Mouse (Mus musculus): Measurements from ENCODE around the gene Ccdc126. TPM values are rescaled to one million over a fixed set of nuclear protein-coding genes. Genes with fewer than 3 reads are reported as not detected.
A peak's percentile ranks its signal among the peaks of the same experiment; 100 is the strongest.

Gene Ccdc126
- polyA plus RNA-seq, 1 experiment from 2014 or later = 12.4 TPM

- Histone ChIP-seq H3K4me2 (no peak overlapping the region), H3K9ac (no peak overlapping the region), H3K4me1 (no peaks in the 10 kb centered on the region), H3K27ac (no peak overlapping the region), H3K27me3 (replicated peaks) (no peaks in the 10 kb centered on the region), H3K4me3 (replicated peaks) (no peak overlapping the region), H3K9me3 (no peaks in the 10 kb centered on the region), H3K36me3 (no peaks in the 10 kb centered on the region)
- WGBS = 74% methylated on average over 3 of the region's 3 CpGs
- no peak for ATAC-seq (ENCODE audit: insufficient read depth, low FRiP score, low read depth)
These were observed 35.5 kb downstream of the Ccdc126 start for GRCm38 (mm10) chr6:49354613-49355012.

DNA sequence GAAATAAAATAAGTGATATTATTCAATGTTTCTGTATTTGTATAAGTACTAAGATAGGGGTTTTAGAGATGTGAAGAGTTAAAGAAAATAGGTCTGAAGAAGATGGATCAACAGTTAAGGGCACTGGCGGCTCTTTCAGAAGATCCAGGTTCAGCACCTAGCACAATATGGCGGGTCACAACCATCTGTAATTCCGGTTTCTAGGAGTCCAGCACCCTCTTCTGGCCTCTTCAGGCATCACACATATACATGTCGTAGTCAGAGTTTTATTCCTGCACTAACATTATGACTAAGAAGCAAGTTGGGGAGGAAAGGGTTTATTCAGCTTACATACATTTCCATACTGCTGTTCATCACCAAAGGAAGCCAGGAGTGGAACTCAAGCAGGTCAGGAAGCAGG lies 36.1 kb downstream of the Ccdc126 start:
- Histone ChIP-seq H3K4me3 (replicated peaks) (no peak overlapping the region), H3K9ac (no peak overlapping the region), H3K27me3 (replicated peaks) (no peaks in the 10 kb centered on the region), H3K27ac (no peak overlapping the region), H3K9me3 (no peaks in the 10 kb centered on the region), H3K4me2 (no peak overlapping the region), H3K36me3 (no peaks in the 10 kb centered on the region), H3K4me1 (no peaks in the 10 kb centered on the region)
- ATAC-seq (ENCODE audit: insufficient read depth, low FRiP score, low read depth) = no peak
- WGBS = 66% methylated on average over 4 of the region's 4 CpGs

DNA sequence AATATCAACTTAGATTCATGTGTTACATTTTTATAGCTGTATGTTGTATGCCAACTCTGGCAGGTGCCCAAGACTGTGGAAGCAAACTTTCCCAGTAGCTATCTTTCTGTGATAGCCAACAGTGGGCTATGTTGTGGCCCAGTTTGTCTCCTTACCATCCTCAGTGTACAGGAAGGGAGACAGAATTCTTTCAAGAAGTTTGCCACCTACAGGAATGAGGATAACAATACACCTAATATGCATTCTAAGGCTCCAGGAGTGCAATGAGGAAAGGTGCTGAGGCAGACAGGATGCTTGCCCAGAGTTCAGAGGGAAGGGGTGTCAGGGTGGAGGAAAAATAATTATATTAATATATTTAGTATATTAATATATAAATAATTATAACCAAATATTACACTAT lies 41.3 kb downstream of the Ccdc126 start:
- Histone ChIP-seq H3K9me3 (no peaks in the 10 kb centered on the region), H3K27ac (no peak overlapping the region), H3K4me2 (no peak overlapping the region), H3K4me3 (replicated peaks) (no peak overlapping the region), H3K9ac (no peak overlapping the region), H3K27me3 (replicated peaks) (no peaks in the 10 kb centered on the region), H3K36me3 (no peaks in the 10 kb centered on the region), H3K4me1 (no peaks in the 10 kb centered on the region)
- ATAC-seq (ENCODE audit: insufficient read depth, low FRiP score, low read depth) = no peak

- peak; percentile 96 for ATAC-seq (ENCODE audit: insufficient read depth, low FRiP score, low read depth)
- Histone ChIP-seq H3K4me1 (peaks cover 5% of the 10 kb centered on the region; the same call in 1 of the 2 replicates), H3K9me3 (no peaks in the 10 kb centered on the region), H3K27ac (peak within 1 kb of the TSS; percentile 89), H3K4me2 (peak within 1 kb of the TSS; percentile 89), H3K27me3 (replicated peaks) (no peaks in the 10 kb centered on the region), H3K36me3 (no peaks in the 10 kb centered on the region), H3K9ac (peak within 1 kb of the TSS; percentile 68), H3K4me3 (replicated peaks) (peak within 1 kb of the TSS; percentile 61)
- WGBS = 3% methylated on average over 49 of the region's 49 CpGs
These were observed 48.3 kb downstream of the Ccdc126 start, which contains the start of gene Fam221a for GRCm38 (mm10) chr6:49367159-49368054. Gene Fam221a (plus strand): TSS chr6:49367739.

- H3K4me2 ChIP-seq = peak overlapping the region; percentile 89
- no peaks in the 10 kb centered on the region for H3K27me3 ChIP-seq (replicated peaks)
- no peaks in the 10 kb centered on the region for H3K9me3 ChIP-seq
- peaks cover 5% of the 10 kb centered on the region; the same call in 1 of the 2 replicates for H3K4me1 ChIP-seq
- H3K36me3 ChIP-seq = no peaks in the 10 kb centered on the region
- ATAC-seq (ENCODE audit: insufficient read depth, low FRiP score, low read depth) = no peak
- 35% methylated on average over 3 of the region's 3 CpGs for WGBS
- peak overlapping the region; percentile 41; the same call in 1 of the 2 replicates for H3K27ac ChIP-seq
- H3K9ac ChIP-seq = no peak overlapping the region; the same call in 1 of the 2 replicates
- H3K4me3 ChIP-seq (replicated peaks) = peak overlapping the region; percentile 61
These were observed 49.1 kb downstream of the Ccdc126 start for GRCm38 (mm10) chr6:49368212-49368611.

DNA sequence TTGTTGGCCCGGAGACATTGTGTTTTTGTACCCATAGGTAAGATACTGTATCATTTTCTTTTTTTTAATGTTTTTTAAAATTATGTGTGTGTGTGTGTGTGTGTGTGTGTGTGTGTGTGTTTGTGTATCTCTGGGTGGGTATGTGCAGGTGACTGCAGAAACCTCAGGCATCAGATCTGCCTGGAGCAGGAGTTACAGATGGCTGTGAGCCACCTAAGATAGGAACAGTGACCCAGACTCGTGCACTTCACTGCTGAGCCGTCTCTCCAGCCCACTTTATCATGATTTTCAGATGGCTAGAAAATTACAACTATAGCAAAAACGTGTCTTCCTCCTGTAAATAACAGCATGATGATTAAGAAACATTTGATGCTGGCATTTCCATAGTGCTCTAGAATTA lies 53.6 kb downstream of the Ccdc126 start:
- H3K4me3 ChIP-seq (replicated peaks) = no peak overlapping the region
- H3K27me3 ChIP-seq (replicated peaks) = no peaks in the 10 kb centered on the region
- H3K27ac ChIP-seq = no peak overlapping the region
- no peak overlapping the region for H3K4me2 ChIP-seq
- no peak for ATAC-seq (ENCODE audit: insufficient read depth, low FRiP score, low read depth)
- H3K36me3 ChIP-seq = no peaks in the 10 kb centered on the region
- no peaks in the 10 kb centered on the region for H3K4me1 ChIP-seq
- WGBS = 67% methylated on average over 4 of the region's 4 CpGs
- H3K9me3 ChIP-seq = no peaks in the 10 kb centered on the region
- no peak overlapping the region for H3K9ac ChIP-seq

DNA sequence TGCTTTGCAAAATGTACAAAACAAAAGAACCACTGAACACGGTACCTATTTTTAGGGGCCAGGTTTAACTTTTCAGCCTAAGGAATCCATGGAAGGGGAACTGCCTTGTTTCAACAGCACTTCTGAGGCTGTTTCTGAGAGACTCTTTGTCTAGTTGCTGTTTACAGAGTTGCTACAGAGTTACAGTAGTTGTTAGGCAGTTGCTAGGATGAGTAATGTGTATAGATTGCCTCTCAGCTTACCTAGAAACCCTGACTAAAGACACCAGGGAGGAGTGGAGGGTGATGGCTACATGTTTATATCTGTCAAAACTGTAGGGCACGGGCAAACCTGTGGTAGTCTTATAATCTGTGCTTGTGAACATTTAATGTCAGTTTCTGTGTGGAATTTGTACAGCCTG lies 54.9 kb downstream of the Ccdc126 start:
- Histone ChIP-seq H3K27me3 (replicated peaks) (no peaks in the 10 kb centered on the region), H3K9me3 (no peaks in the 10 kb centered on the region), H3K36me3 (no peaks in the 10 kb centered on the region), H3K4me2 (no peak overlapping the region), H3K4me3 (replicated peaks) (no peak overlapping the region), H3K4me1 (no peaks in the 10 kb centered on the region), H3K9ac (no peak overlapping the region), H3K27ac (no peak overlapping the region)
- ATAC-seq (ENCODE audit: insufficient read depth, low FRiP score, low read depth) = no peak
- WGBS = 43% methylated on average over 2 of the region's 2 CpGs

- no peaks in the 10 kb centered on the region for H3K9me3 ChIP-seq
- WGBS = 48% methylated on average over 12 of the region's 12 CpGs
- no peaks in the 10 kb centered on the region for H3K27me3 ChIP-seq (replicated peaks)
- no peaks in the 10 kb centered on the region; the same call in 1 of the 2 replicates for H3K36me3 ChIP-seq
- H3K4me2 ChIP-seq = no peak overlapping the region
- no peak overlapping the region for H3K9ac ChIP-seq
- ATAC-seq (ENCODE audit: insufficient read depth, low FRiP score, low read depth) = no peak
- no peak overlapping the region for H3K27ac ChIP-seq
- no peak overlapping the region for H3K4me3 ChIP-seq (replicated peaks)
- no peaks in the 10 kb centered on the region for H3K4me1 ChIP-seq
These were observed 59.3 kb downstream of the Ccdc126 start for GRCm38 (mm10) chr6:49378328-49378727.

Other genes with a start within 250 kb of the Ccdc126 start
- 69.0 and 76.9 TPM in 2 replicates for gene Malsu1, start 245.5 kb upstream of the Ccdc126 start, polyA plus RNA-seq (2015; fragmentation: Nextera tagmentation; extraction: Ambion mirVana)
- gene Igf2bp3, start 104.3 kb upstream of the Ccdc126 start, polyA plus RNA-seq (2015; fragmentation: Nextera tagmentation; extraction: Ambion mirVana) = 64.3 and 72.4 TPM in 2 replicates
- 92.7 and 95.4 TPM in 2 replicates for gene Tra2a, start 55.2 kb upstream of the Ccdc126 start, polyA plus RNA-seq (2015; fragmentation: Nextera tagmentation; extraction: Ambion mirVana)
- gene Fam221a, start 48.5 kb downstream of the Ccdc126 start, polyA plus RNA-seq (2015; fragmentation: Nextera tagmentation; extraction: Ambion mirVana) = 7.8 TPM in 2 replicates
- 0.10 TPM in 1 of 2 replicates, not detected in the other for gene Stk31, start 76.3 kb downstream of the Ccdc126 start, polyA plus RNA-seq (2015; fragmentation: Nextera tagmentation; extraction: Ambion mirVana)